Mouse (Mus musculus): ENCODE results near the gene Nr1d1. TPM values are rescaled to one million over a fixed set of nuclear protein-coding genes. Genes with fewer than 3 reads are reported as not detected.
"Not testable (repeated sequence)": the region's sequence is repeated elsewhere in the genome, so short reads cannot be mapped to it uniquely, and the experiment has no call there.

The Nr1d1 gene
- total RNA-seq, 2 experiments from 2014 or later, result 87.2 to 122 TPM

GRCm38 (mm10) chr11:98738925-98739324, 36.2 kb downstream of the Nr1d1 start:
- no peak for DNase-seq (ENCODE audit: low spot score in 2 of 2)

DNA sequence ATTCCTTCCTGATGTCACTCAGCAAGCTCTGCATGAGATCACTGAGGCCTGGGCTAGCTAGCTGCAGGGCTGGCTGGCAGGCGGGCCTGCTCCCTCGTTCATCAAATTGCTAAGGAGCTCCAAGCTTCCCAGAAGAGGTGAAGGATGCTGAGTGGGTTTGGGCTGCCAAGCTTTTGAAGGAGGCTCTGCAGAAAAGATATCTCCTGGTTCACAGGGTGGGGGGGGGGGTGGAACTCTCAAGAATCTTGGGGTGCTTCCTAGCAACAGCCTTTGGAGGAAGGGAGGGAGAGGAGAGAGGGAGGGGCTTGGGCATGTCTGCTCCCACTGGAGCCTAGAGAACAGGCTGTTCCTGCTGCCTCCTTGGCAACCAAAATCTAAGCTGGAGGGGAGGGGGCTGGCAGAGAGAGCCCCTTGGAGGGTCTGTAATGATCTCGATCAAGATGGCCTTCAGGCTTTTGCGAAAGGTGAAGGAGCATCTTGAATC, 36.7 kb downstream of the Nr1d1 start:
- peak in 1 of 2 experiments; percentile 60 for DNase-seq (ENCODE audit: low spot score in 2 of 2)

DNA sequence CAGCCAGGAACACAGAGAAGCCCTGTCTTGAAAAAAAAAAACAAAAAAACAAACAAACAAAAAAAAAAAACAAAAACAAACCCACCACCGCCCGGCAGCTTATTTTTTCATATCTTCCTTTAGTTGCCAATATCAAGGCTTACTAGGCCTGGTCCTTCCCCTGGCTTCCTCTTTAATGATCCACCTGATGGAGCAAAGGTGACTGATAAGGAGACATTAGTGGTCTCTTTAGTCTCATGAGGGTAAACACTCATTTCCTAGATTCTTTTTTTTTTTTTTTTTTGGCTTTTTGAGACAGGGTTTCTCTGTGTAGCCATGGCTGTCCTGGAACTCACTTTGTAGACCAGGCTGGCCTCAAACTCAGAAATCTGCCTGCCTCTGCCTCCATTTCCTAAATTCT, 37.9 kb downstream of the Nr1d1 start:
- DNase-seq (ENCODE audit: low spot score in 2 of 2), result not testable (repeated sequence)

GRCm38 (mm10) chr11:98736176-98736575, 39.0 kb downstream of the Nr1d1 start:
- DNase-seq (ENCODE audit: low spot score in 2 of 2), result no peak

GRCm38 (mm10) chr11:98735111-98735510, 40.0 kb downstream of the Nr1d1 start:
- DNase-seq (ENCODE audit: low spot score in 2 of 2), result no peak

- DNase-seq (ENCODE audit: low spot score in 2 of 2), result no peak
Observed at GRCm38 (mm10) chr11:98734020-98734419, 41.1 kb downstream of the Nr1d1 start.

DNA sequence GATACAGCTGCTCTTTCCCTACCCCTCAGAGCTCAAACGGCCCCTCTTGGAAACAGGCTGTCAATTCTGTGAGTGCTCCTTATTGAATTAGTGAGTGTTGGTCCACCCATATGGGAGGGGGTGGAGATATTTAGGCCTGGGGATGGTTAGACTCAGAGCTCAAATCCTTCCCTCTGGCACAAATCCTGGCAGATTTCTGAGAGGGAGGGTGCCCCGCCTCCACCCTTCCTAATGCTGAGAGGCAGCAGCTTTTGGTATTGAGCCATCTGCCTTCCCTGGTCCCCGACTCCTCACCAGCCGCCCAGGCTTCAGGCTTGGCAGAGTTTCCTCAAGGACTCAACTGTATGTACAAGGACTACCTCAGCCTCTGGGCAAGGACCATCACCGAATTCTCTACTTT, 44.0 kb downstream of the Nr1d1 start:
- DNase-seq (ENCODE audit: low spot score in 2 of 2), result peak; percentile 75 to 84

DNA sequence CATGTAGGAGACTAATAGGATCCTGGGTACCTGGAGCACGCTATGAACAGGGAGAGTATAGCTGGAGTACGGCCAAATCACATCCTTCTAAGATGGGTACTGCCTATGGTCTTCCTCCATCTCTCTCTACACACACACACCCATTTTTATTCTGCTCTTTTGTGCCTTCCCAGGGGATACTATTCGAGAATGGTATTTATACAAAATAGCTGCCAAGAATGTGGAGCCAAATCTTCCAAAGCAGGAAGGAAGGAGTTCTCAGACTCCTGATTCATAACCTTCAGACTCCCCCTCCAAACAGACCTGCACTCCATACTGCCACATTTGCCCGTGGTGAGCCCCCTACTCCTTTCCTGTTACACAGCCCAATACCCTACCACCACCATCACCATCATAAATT, 44.4 kb downstream of the Nr1d1 start:
- no peak for DNase-seq (ENCODE audit: low spot score in 2 of 2)

- peak; percentile 79 to 88 for DNase-seq (ENCODE audit: low spot score in 2 of 2)
Observed at GRCm38 (mm10) chr11:98729119-98729588, 46.0 kb downstream of the Nr1d1 start, which contains the start of gene Med24. TSS of gene Med24 (minus strand) at chr11:98729435.

DNA sequence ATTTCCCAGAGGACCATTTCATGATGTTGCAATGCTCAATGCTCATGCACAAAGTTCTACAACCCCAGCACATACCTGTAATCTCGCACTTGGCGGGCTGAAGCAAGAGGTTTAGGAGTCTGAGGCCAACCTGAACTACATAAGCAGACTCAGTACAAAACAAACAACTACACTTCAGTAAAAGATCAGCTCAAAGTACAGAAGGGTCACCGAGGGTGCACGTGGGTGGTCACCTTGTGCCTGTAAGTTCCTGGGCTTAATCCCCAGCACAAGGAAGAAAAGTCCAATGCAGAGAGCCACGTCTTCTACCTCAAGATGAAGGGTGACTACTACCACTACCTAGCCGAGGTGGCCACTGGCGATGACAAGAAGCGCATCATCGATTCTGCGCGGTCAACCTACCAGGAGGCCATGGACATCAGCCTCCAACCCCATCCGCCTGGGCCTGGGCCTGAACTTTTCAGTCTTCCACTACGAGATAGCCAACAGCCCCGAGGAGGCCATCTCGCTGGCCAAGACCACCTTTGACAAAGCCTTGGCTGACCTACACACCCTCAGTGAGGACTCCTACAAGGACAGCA, 49.1 kb downstream of the Nr1d1 start:
- DNase-seq (ENCODE audit: low spot score in 2 of 2), result no peak

DNA sequence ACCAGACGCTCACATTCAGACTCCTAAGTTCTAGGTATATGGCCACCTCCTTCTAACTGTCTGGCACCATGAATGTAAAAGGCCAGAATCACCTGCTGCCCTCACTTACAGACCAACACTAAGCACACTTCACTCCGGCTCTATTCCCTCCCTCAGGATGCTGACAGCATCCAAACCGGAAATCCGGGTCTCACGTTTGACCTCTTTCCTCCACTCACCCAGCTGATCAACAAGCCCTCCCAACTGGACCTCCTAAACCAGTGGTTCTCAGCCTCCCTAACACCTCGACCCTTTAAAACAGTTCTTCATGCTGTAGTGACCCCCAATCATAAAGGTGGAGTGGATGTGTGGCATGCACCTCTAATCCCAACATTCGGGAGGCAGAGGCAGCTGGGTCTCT, 52.0 kb downstream of the Nr1d1 start:
- DNase-seq (ENCODE audit: low spot score in 2 of 2), result no peak

DNA sequence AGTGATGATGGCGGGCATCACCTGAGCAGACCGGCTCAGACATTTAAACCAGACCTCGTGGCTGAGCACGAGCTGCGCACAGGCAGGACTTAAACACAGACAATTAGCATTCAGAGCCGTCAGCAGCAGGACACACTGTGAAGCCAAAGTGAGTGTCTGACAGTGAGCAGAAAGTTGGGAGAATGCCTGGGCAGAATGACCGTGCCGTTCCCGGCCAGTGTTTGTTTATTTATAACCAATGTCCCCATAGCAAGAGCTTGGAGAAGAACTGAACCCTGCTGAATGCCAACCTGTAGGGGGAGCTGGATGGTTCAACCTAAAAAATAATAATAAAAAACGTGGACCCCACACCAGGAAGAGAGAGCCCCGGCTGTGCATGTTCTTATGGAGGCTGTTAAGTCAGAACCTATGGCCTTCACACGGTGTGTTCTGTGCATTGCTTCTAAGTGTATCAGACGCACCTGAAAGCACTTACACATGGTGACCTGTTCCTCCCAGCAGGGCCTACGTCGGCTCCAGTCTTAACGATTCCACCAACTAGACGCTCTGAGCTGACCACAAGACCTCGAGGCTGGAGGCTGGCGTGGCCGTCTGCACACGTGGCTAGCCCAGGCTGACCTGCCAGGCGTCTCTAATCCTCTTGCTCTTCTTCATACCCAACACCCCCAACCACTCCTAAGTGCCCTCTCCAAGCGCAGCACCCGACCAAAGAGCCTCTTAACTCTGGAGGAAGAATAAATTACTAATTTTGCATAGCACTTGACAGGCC, 53.5 kb downstream of the Nr1d1 start:
- DNase-seq (ENCODE audit: low spot score in 2 of 2), result peak; percentile 18 to 57

GRCm38 (mm10) chr11:98720756-98721155, 54.4 kb downstream of the Nr1d1 start:
- DNase-seq (ENCODE audit: low spot score in 2 of 2), result no peak

Other genes starting within 250 kb of the Nr1d1 start
- gene Ikzf3, start 229.3 kb downstream of the Nr1d1 start, total RNA-seq (2021), result under 1 TPM; 0.33 TPM
- not detected for gene Zpbp2, start 224.2 kb downstream of the Nr1d1 start, total RNA-seq (2021)
- gene Ormdl3, start 188.0 kb downstream of the Nr1d1 start, total RNA-seq (2021), result 10 to 100 TPM; 46.0 to 49.4 TPM
- not detected for gene Lrrc3c, start 177.0 kb downstream of the Nr1d1 start, total RNA-seq (2021)
- gene Gm12355, start 149.7 kb downstream of the Nr1d1 start, total RNA-seq (2021), result 10 to 100 TPM; 11.7 to 12.1 TPM
- gene Gsdma3, start 149.0 kb downstream of the Nr1d1 start, total RNA-seq (2021), result not detected
- gene Gsdma2, start 128.6 kb downstream of the Nr1d1 start, total RNA-seq (2021), result not detected
- under 1 TPM in 1 of 2 experiments, not detected in 1; 0.14 TPM for gene Gsdma, start 111.0 kb downstream of the Nr1d1 start, total RNA-seq (2021)
- gene Psmd3, start 92.8 kb downstream of the Nr1d1 start, total RNA-seq (2021), result 100 to 1,000 TPM; 135 to 138 TPM
- gene Csf3, start 74.1 kb downstream of the Nr1d1 start, total RNA-seq (2021), result not detected
- gene Med24, start 45.9 kb downstream of the Nr1d1 start, total RNA-seq (2021), result 100 to 1,000 TPM; 108 to 127 TPM
- 100 to 1,000 TPM; 708 to 832 TPM for gene Thra, start 34.7 kb downstream of the Nr1d1 start, total RNA-seq (2021)
- gene Msl1, start 20.2 kb upstream of the Nr1d1 start, total RNA-seq (2021), result 100 to 1,000 TPM; 182 to 185 TPM
- 10 to 100 TPM; 53.0 to 57.3 TPM for gene Casc3, start 29.6 kb upstream of the Nr1d1 start, total RNA-seq (2021)
- 100 to 1,000 TPM; 133 to 139 TPM for gene Rapgefl1, start 61.5 kb upstream of the Nr1d1 start, total RNA-seq (2021)
- gene Wipf2, start 88.3 kb upstream of the Nr1d1 start, total RNA-seq (2021), result 10 to 100 TPM; 73.3 to 75.5 TPM
- under 1 TPM; 0.33 to 0.45 TPM for gene Cdc6, start 132.5 kb upstream of the Nr1d1 start, total RNA-seq (2021)
- gene Rara, start 152.5 kb upstream of the Nr1d1 start, total RNA-seq (2021), result 10 to 100 TPM; 14.4 to 14.9 TPM
- gene Gjd3, start 207.7 kb upstream of the Nr1d1 start, total RNA-seq (2021), result 1 to 10 TPM; 1.8 to 2.0 TPM
- gene Top2a, start 248.9 kb upstream of the Nr1d1 start, total RNA-seq (2021), result under 1 TPM; 0.40 to 0.67 TPM

Data from left cerebral cortex, adult 18-20 months (tissue).